Mouse (Mus musculus): Measurements from ENCODE around the gene Slc24a3. TPM values are rescaled to one million over a fixed set of nuclear protein-coding genes. Genes with fewer than 3 reads are reported as not detected.

The Slc24a3 gene
- polyA plus RNA-seq, 1 experiment from 2014 or later = 2.1 TPM

GRCm38 (mm10) chr2:145468701-145469325 lies 301.3 kb downstream of the Slc24a3 start:
- Histone ChIP-seq H3K4me3 (no peak overlapping the region), H3K4me2 (replicated peaks) (no peak overlapping the region), H3K9me3 (no peaks in the 10 kb centered on the region), H3K4me1 (no peaks in the 10 kb centered on the region), H3K36me3 (no peaks in the 10 kb centered on the region), H3K27me3 (no peaks in the 10 kb centered on the region), H3K9ac (no peak overlapping the region; the same call in 1 of the 2 replicates), H3K27ac (no peak overlapping the region)
- ATAC-seq (ENCODE audit: insufficient number of reproducible peaks, insufficient read depth, low FRiP score, low TSS enrichment) = no peak
- WGBS = 86% methylated on average over 5 of the region's 5 CpGs

GRCm38 (mm10) chr2:145477484-145477883 lies 309.9 kb downstream of the Slc24a3 start:
- Histone ChIP-seq H3K27ac (no peak overlapping the region), H3K27me3 (no peaks in the 10 kb centered on the region), H3K4me2 (replicated peaks) (no peak overlapping the region), H3K9ac (no peak overlapping the region), H3K9me3 (no peaks in the 10 kb centered on the region), H3K4me3 (no peak overlapping the region), H3K4me1 (no peaks in the 10 kb centered on the region), H3K36me3 (no peaks in the 10 kb centered on the region)
- 69% methylated on average over 2 of the region's 2 CpGs for WGBS
- ATAC-seq (ENCODE audit: insufficient number of reproducible peaks, insufficient read depth, low FRiP score, low TSS enrichment) = no peak

GRCm38 (mm10) chr2:145479676-145480075 lies 312.1 kb downstream of the Slc24a3 start:
- no peak overlapping the region for H3K9ac ChIP-seq
- H3K36me3 ChIP-seq = no peaks in the 10 kb centered on the region
- ATAC-seq (ENCODE audit: insufficient number of reproducible peaks, insufficient read depth, low FRiP score, low TSS enrichment) = no peak
- WGBS = 82% methylated on average over 2 of the region's 2 CpGs
- H3K4me3 ChIP-seq = no peak overlapping the region
- H3K27ac ChIP-seq = no peak overlapping the region
- no peaks in the 10 kb centered on the region for H3K27me3 ChIP-seq
- no peak overlapping the region for H3K4me2 ChIP-seq (replicated peaks)
- no peaks in the 10 kb centered on the region for H3K9me3 ChIP-seq
- no peaks in the 10 kb centered on the region for H3K4me1 ChIP-seq

GRCm38 (mm10) chr2:145500231-145500630 lies 332.7 kb downstream of the Slc24a3 start:
- Histone ChIP-seq H3K27me3 (no peaks in the 10 kb centered on the region), H3K9ac (no peak overlapping the region), H3K4me1 (no peaks in the 10 kb centered on the region), H3K4me2 (replicated peaks) (no peak overlapping the region), H3K4me3 (no peak overlapping the region), H3K27ac (no peak overlapping the region), H3K36me3 (no peaks in the 10 kb centered on the region), H3K9me3 (no peaks in the 10 kb centered on the region)
- ATAC-seq (ENCODE audit: insufficient number of reproducible peaks, insufficient read depth, low FRiP score, low TSS enrichment) = no peak

GRCm38 (mm10) chr2:145501472-145501871 lies 333.9 kb downstream of the Slc24a3 start:
- no peak for ATAC-seq (ENCODE audit: insufficient number of reproducible peaks, insufficient read depth, low FRiP score, low TSS enrichment)

GRCm38 (mm10) chr2:145507702-145508101 lies 340.1 kb downstream of the Slc24a3 start:
- H3K4me1 ChIP-seq = no peaks in the 10 kb centered on the region
- H3K4me2 ChIP-seq (replicated peaks) = no peak overlapping the region
- H3K27ac ChIP-seq = no peak overlapping the region
- H3K36me3 ChIP-seq = no peaks in the 10 kb centered on the region
- H3K27me3 ChIP-seq = no peaks in the 10 kb centered on the region
- 93% methylated on average over 2 of the region's 2 CpGs for WGBS
- no peak overlapping the region for H3K9ac ChIP-seq
- no peak overlapping the region for H3K4me3 ChIP-seq
- no peaks in the 10 kb centered on the region for H3K9me3 ChIP-seq
- ATAC-seq (ENCODE audit: insufficient number of reproducible peaks, insufficient read depth, low FRiP score, low TSS enrichment) = no peak

More at GRCm38 (mm10) chr2:145501472-145501871, 333.9 kb downstream of the Slc24a3 start:
- WGBS = 89% methylated on average over 1 of the region's 1 CpGs
- Histone ChIP-seq H3K36me3 (no peaks in the 10 kb centered on the region), H3K4me2 (replicated peaks) (no peak overlapping the region), H3K4me3 (no peak overlapping the region), H3K9me3 (no peaks in the 10 kb centered on the region), H3K9ac (no peak overlapping the region), H3K27ac (no peak overlapping the region), H3K27me3 (no peaks in the 10 kb centered on the region), H3K4me1 (no peaks in the 10 kb centered on the region)

- H3K4me1 ChIP-seq = no peaks in the 10 kb centered on the region
- no peak overlapping the region for H3K4me3 ChIP-seq
- H3K27ac ChIP-seq = no peak overlapping the region
- H3K4me2 ChIP-seq (replicated peaks) = no peak overlapping the region
- no peaks in the 10 kb centered on the region for H3K27me3 ChIP-seq
- H3K9ac ChIP-seq = no peak overlapping the region
- 90% methylated on average over 7 of the region's 7 CpGs for WGBS
- no peak for ATAC-seq (ENCODE audit: insufficient number of reproducible peaks, insufficient read depth, low FRiP score, low TSS enrichment)
- H3K36me3 ChIP-seq = no peaks in the 10 kb centered on the region
- H3K9me3 ChIP-seq = no peaks in the 10 kb centered on the region
These were observed 343.2 kb downstream of the Slc24a3 start for GRCm38 (mm10) chr2:145510650-145511225.

GRCm38 (mm10) chr2:145515956-145516355 lies 348.4 kb downstream of the Slc24a3 start:
- Histone ChIP-seq H3K9me3 (no peaks in the 10 kb centered on the region), H3K27ac (no peak overlapping the region), H3K4me1 (no peaks in the 10 kb centered on the region), H3K27me3 (no peaks in the 10 kb centered on the region), H3K9ac (no peak overlapping the region), H3K36me3 (no peaks in the 10 kb centered on the region), H3K4me3 (no peak overlapping the region), H3K4me2 (replicated peaks) (no peak overlapping the region)
- 71% methylated on average over 4 of the region's 4 CpGs for WGBS
- no peak for ATAC-seq (ENCODE audit: insufficient number of reproducible peaks, insufficient read depth, low FRiP score, low TSS enrichment)

- H3K36me3 ChIP-seq = no peaks in the 10 kb centered on the region
- no peaks in the 10 kb centered on the region for H3K27me3 ChIP-seq
- no peak overlapping the region for H3K4me3 ChIP-seq
- no peak for ATAC-seq (ENCODE audit: insufficient number of reproducible peaks, insufficient read depth, low FRiP score, low TSS enrichment)
- no peak overlapping the region for H3K4me2 ChIP-seq (replicated peaks)
- H3K27ac ChIP-seq = no peak overlapping the region
- H3K9ac ChIP-seq = no peak overlapping the region
- H3K9me3 ChIP-seq = no peaks in the 10 kb centered on the region
- no peaks in the 10 kb centered on the region for H3K4me1 ChIP-seq
- 51% methylated on average over 9 of the region's 9 CpGs for WGBS
These were observed 349.8 kb downstream of the Slc24a3 start for GRCm38 (mm10) chr2:145517346-145517745.

- Histone ChIP-seq H3K4me3 (no peak overlapping the region), H3K4me1 (no peaks in the 10 kb centered on the region), H3K9me3 (no peaks in the 10 kb centered on the region), H3K27me3 (no peaks in the 10 kb centered on the region), H3K4me2 (replicated peaks) (no peak overlapping the region), H3K36me3 (no peaks in the 10 kb centered on the region), H3K27ac (no peak overlapping the region), H3K9ac (no peak overlapping the region)
- no peak for ATAC-seq (ENCODE audit: insufficient number of reproducible peaks, insufficient read depth, low FRiP score, low TSS enrichment)
- 67% methylated on average over 3 of the region's 3 CpGs for WGBS
These were observed 354.5 kb downstream of the Slc24a3 start for GRCm38 (mm10) chr2:145522017-145522416.

- no peak for ATAC-seq (ENCODE audit: insufficient number of reproducible peaks, insufficient read depth, low FRiP score, low TSS enrichment)
- Histone ChIP-seq H3K27ac (no peak overlapping the region), H3K4me3 (no peak overlapping the region), H3K36me3 (no peaks in the 10 kb centered on the region), H3K9me3 (no peaks in the 10 kb centered on the region), H3K4me2 (replicated peaks) (no peak overlapping the region), H3K9ac (no peak overlapping the region), H3K27me3 (no peaks in the 10 kb centered on the region), H3K4me1 (no peaks in the 10 kb centered on the region)
- WGBS = 90% methylated on average over 4 of the region's 4 CpGs
These were observed 355.8 kb downstream of the Slc24a3 start for GRCm38 (mm10) chr2:145523381-145523780.

GRCm38 (mm10) chr2:145527151-145527550 lies 359.6 kb downstream of the Slc24a3 start:
- no peak for ATAC-seq (ENCODE audit: insufficient number of reproducible peaks, insufficient read depth, low FRiP score, low TSS enrichment)
- WGBS = 83% methylated on average over 1 of the region's 1 CpGs

More at GRCm38 (mm10) chr2:145527151-145527550, 359.6 kb downstream of the Slc24a3 start:
- no peak overlapping the region for H3K4me2 ChIP-seq (replicated peaks)
- no peaks in the 10 kb centered on the region for H3K36me3 ChIP-seq
- no peaks in the 10 kb centered on the region for H3K9me3 ChIP-seq
- no peak overlapping the region for H3K4me3 ChIP-seq
- no peak overlapping the region for H3K27ac ChIP-seq
- H3K4me1 ChIP-seq = no peaks in the 10 kb centered on the region
- H3K9ac ChIP-seq = no peak overlapping the region
- no peaks in the 10 kb centered on the region for H3K27me3 ChIP-seq
